Mouse (Mus musculus): ENCODE measurements around the gene Nup62. TPM values are rescaled to one million over a fixed set of nuclear protein-coding genes. Genes with fewer than 3 reads are reported as not detected.
"Not testable (repeated sequence)": the region's sequence is repeated elsewhere in the genome, so short reads cannot be mapped to it uniquely, and the experiment has no call there.

Gene Nup62
- polyA plus RNA-seq, 1 experiment from 2014 or later, result 82.6 TPM

DNA sequence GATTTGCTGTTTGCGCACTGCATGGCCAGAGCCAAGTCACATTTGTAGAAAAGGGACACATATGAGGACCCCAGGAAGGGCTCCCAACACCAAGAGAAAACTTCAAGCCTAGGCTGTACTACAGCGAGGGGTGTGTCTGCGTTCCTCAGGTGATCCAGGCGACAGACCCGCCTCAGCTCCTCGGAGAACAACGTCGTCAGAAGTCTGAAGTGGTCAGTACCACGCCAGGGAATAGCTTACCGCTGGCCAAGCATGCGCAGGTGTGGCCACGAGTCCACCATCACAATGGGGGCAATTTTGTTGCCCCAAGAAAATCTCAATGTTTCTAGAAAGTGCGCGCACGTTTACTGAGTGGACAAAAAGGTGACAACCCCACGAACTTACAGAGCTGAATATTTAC, 52.6 kb downstream of the Nup62 start:
- Histone ChIP-seq H3K9me3 (replicated peaks) (no peaks in the 10 kb centered on the region), H3K4me1 (peaks cover 68% of the 10 kb centered on the region), H3K4me2 (peak overlapping the region; percentile 92), H3K9ac (peak overlapping the region; percentile 90), H3K36me3 (peaks cover 29% of the 10 kb centered on the region), H3K27me3 (replicated peaks) (no peaks in the 10 kb centered on the region), H3K4me3 (peak overlapping the region; percentile 81), H3K27ac (peak overlapping the region; percentile 96; the same call in 1 of the 2 replicates)
- no peak for ATAC-seq
- 13% methylated on average over 16 of the region's 16 CpGs for WGBS (ENCODE audit: insufficient replicate concordance)

DNA sequence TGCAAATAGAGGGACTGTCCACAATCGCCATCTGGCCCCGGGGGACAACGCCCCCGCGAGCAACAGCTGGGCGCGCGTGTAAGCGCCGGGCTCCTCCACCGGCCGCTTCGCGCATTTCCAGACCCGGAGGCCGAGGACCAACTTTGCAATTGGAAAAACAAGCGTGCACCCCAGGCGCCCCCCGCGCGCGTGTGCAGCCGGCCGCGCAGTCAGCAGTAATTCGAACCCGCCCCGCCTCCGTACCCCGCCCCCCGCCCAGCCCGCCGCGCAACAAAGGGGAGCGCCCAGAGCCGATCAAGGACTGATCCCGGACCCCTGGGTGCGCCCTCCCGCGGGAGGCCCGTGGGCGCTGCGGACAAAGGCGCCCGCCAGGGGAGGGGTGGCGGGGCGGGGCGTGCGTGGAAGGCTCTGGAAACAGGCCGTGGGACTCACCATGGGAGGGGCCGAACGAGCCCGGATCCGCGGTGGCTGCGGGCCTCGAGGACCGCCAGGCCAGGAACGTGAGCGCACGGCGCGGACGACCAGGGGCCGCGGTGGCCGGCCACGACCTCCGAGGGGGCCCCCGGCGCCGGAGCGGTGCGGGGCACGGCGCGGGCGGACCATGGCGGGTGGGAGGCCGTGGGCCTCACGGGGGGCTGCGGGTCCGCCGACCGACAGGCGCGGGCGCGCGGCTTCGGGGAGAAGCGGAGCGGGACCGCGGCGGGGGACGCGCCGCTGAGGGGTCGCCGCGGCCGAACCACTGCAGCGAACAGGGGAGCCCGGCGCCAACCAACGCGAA, 53.2 kb downstream of the Nup62 start:
- Histone ChIP-seq H3K4me1 (peaks cover 70% of the 10 kb centered on the region), H3K9me3 (replicated peaks) (no peaks in the 10 kb centered on the region), H3K4me2 (peak overlapping the region; percentile 92), H3K4me3 (peak overlapping the region; percentile 81), H3K27me3 (replicated peaks) (no peaks in the 10 kb centered on the region), H3K36me3 (peaks cover 23% of the 10 kb centered on the region), H3K9ac (peak overlapping the region; percentile 90), H3K27ac (peak overlapping the region; percentile 96)
- peak; percentile 36 for ATAC-seq
- 2% methylated on average over 105 of the region's 108 CpGs for WGBS (ENCODE audit: insufficient replicate concordance)

DNA sequence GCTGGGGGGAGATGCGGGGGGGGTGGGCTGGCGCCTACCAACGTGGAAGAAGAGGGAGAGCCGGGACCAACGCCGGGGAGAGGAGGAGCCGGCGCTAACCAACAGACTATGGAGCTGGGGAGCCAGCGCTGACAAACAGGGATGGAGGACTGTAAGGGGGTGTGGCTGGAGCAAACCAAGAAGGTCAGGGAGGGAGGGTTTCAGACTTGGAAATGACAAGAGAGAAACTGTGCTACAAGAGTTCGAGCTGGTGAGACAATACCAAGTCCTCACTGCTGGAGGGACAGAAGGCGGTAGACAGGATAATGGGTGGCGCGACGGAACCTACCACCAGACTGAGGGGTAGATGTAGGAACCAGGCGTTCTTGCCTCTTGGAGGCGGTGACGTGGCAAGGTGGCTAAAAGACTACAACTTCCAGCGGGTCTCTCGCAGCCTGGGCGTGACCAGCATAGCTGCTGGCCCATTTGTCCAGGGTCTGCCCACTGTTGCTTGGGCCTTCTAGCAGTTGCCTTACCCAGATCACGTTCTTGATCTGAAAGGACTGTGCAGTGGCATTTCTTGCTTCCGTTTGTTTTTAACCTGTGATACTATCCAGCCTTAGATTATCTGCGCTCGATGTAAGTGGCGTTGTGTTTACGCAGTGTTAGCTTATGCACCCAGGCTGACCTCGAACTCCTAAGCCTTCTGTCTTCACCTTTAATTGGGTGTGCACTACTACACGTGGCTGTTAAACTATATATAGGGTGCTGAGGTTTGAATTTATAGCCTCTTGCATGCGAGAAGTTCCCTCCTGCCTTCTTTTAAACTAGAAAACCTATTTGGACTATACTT, 54.0 kb downstream of the Nup62 start, which contains the start of gene Ptov1:
Gene Ptov1 (minus strand): TSS at position 92 of the 832 bp plus-strand sequence.
- Histone ChIP-seq H3K4me1 (peaks cover 69% of the 10 kb centered on the region), H3K9me3 (replicated peaks) (no peaks in the 10 kb centered on the region)

DNA sequence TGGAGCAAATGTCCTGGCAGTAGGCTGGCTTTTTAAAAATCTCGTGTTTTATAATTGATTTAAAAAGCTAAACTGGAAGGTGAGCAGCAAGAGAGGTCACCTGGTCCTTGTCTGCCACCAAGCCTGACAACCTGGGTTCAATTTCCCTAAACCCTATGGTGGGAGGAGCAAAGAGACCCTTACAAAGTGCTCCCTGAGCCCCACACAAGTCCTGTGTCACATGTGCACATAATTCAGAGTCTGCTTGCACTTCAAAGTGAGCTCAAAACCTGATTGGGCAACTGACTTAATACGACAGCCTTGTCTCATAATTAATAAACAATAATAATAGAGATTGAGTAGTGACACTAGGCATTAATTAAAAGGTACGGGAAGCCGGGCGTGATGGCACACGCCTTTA, 54.7 kb downstream of the Nup62 start:
- no peaks in the 10 kb centered on the region for H3K9me3 ChIP-seq (replicated peaks)
- peak overlapping the region; percentile 96 for H3K27ac ChIP-seq
- peak overlapping the region; percentile 90; the same call in 1 of the 2 replicates for H3K9ac ChIP-seq
- WGBS (ENCODE audit: insufficient replicate concordance), result 76% methylated on average over 6 of the region's 6 CpGs
- peak overlapping the region; percentile 92 for H3K4me2 ChIP-seq
- H3K36me3 ChIP-seq, result peaks cover 8% of the 10 kb centered on the region; the same call in 1 of the 2 replicates
- H3K4me3 ChIP-seq, result peak overlapping the region; percentile 81
- no peak for ATAC-seq
- H3K4me1 ChIP-seq, result peaks cover 69% of the 10 kb centered on the region
- H3K27me3 ChIP-seq (replicated peaks), result no peaks in the 10 kb centered on the region

More for the DNA sequence above, 54.0 kb downstream of the Nup62 start, which contains the start of gene Ptov1:
- Histone ChIP-seq H3K27ac (peak within 1 kb of the TSS; percentile 96), H3K9ac (peak within 1 kb of the TSS; percentile 90), H3K4me2 (peak within 1 kb of the TSS; percentile 92), H3K27me3 (replicated peaks) (no peaks in the 10 kb centered on the region), H3K36me3 (peaks cover 15% of the 10 kb centered on the region), H3K4me3 (peak within 1 kb of the TSS; percentile 81)
- WGBS (ENCODE audit: insufficient replicate concordance), result 8% methylated on average over 29 of the region's 29 CpGs
- ATAC-seq, result peak; percentile 86

DNA sequence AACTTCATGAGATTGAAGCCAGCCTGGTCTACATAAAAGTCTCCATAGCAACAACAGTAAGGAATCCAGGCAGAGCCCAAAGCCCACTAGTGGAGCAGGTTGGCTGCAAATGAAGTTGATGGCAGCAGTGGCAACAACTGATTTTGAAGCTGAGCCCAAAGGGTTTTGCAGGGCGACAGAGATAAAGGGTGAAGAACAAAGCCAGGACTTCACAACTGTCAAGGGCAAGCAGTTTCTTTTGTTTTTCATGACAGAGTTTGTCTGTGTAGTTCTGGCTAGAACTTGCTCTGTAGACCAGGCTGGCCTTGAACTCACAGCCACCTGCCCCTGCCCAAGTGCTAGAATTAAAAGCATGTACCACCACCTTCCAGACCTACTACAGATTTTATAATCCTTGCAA, 55.3 kb downstream of the Nup62 start:
- Histone ChIP-seq H3K4me1 (peaks cover 65% of the 10 kb centered on the region), H3K27me3 (replicated peaks) (no peaks in the 10 kb centered on the region), H3K9ac (no peak overlapping the region), H3K4me3 (no peak overlapping the region), H3K36me3 (peaks cover 8% of the 10 kb centered on the region), H3K9me3 (replicated peaks) (no peaks in the 10 kb centered on the region), H3K4me2 (no peak overlapping the region), H3K27ac (no peak overlapping the region)
- WGBS (ENCODE audit: insufficient replicate concordance), result 76% methylated on average over 1 of the region's 1 CpGs
- ATAC-seq, result no peak

DNA sequence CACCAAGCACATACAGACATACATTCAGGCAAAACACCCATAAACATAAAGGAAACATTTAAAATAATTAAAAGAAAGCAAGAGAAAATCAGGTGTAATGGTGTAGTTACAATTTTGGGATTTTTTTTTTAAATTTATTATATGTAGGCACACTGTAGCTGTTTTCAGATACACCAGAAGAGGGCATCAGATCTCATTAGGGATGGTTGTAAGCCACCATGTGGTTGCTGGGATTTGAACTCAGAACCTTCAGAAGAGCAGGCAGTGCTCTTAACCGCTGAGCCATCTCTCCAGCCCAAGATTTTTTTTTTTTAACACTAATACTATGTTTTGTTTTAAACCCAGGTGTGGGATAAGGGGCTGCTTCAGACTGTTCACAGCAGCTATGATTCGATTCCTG, 55.9 kb downstream of the Nup62 start:
- not testable (repeated sequence) for H3K27ac ChIP-seq; H3K9ac ChIP-seq; ATAC-seq; H3K4me2 ChIP-seq; H3K27me3 ChIP-seq (replicated peaks); H3K9me3 ChIP-seq (replicated peaks); H3K4me3 ChIP-seq
- Histone ChIP-seq H3K4me1 (peaks cover 59% of the 10 kb centered on the region), H3K36me3 (peaks cover 10% of the 10 kb centered on the region)
- 80% methylated on average over 2 of the region's 2 CpGs for WGBS (ENCODE audit: insufficient replicate concordance)

DNA sequence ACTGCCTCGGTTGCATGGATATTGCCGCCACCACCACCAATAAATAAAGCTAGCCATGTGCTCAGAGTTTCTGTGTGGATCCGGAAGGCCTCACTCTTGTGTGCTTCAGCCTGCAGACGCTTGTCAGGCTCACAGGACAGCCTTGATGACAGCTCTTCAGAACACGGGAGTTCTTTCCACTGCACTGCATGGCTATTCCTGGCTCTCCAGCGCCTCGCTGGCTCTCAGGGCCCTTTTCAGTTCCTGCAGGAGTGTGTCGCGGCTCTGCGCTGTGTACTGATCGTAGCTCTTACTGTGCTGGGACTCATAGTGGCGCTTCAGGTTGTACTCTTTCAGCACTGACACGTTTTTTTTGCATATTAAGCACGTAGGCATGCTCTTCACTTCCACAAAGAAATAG, 61.9 kb downstream of the Nup62 start:
- no peak for ATAC-seq
- Histone ChIP-seq H3K9me3 (replicated peaks) (no peaks in the 10 kb centered on the region), H3K4me3 (no peak overlapping the region), H3K27ac (no peak overlapping the region), H3K36me3 (peaks cover 71% of the 10 kb centered on the region), H3K27me3 (replicated peaks) (no peaks in the 10 kb centered on the region), H3K4me1 (peaks cover 21% of the 10 kb centered on the region), H3K4me2 (no peak overlapping the region), H3K9ac (no peak overlapping the region)
- WGBS (ENCODE audit: insufficient replicate concordance), result 81% methylated on average over 14 of the region's 14 CpGs

MicroRNA genes within 50 kb of the gene (microRNA counts, 519-probe panel; counts per million panel counts)
- 582 counts per million, percentile 70 among the panel's probes with 10 or more counts for microRNA mmu-miR-707

Small RNA genes within 50 kb of the gene (microRNA-seq; reads per million reads assigned to microRNA genes)
- not detected for gene Mir707

Other genes with a start within 250 kb of the Nup62 start
- 2.5 and 3.1 TPM in 2 replicates for gene Napsa, start 243.7 kb upstream of the Nup62 start, polyA plus RNA-seq (2016; fragmentation: Nextera tagmentation; extraction: Ambion mirVana)
- gene Kcnc3, start 225.4 kb upstream of the Nup62 start, polyA plus RNA-seq (2016; fragmentation: Nextera tagmentation; extraction: Ambion mirVana), result 0.13 and 0.24 TPM in 2 replicates
- gene Myh14, start 145.2 kb upstream of the Nup62 start, polyA plus RNA-seq (2016; fragmentation: Nextera tagmentation; extraction: Ambion mirVana), result 0.13 and 0.35 TPM in 2 replicates
- gene Izumo2, start 107.3 kb upstream of the Nup62 start, polyA plus RNA-seq (2016; fragmentation: Nextera tagmentation; extraction: Ambion mirVana), result not detected in 2 replicates
- 31.0 and 31.7 TPM in 2 replicates for gene Vrk3, start 67.7 kb upstream of the Nup62 start, polyA plus RNA-seq (2016; fragmentation: Nextera tagmentation; extraction: Ambion mirVana)
- gene Zfp473, start 65.0 kb upstream of the Nup62 start, polyA plus RNA-seq (2016; fragmentation: Nextera tagmentation; extraction: Ambion mirVana), result 1.7 and 1.9 TPM in 2 replicates
- gene Il4i1, start 299 bp downstream of the Nup62 start, polyA plus RNA-seq (2016; fragmentation: Nextera tagmentation; extraction: Ambion mirVana), result 0.59 and 0.64 TPM in 2 replicates
- gene Atf5, start 570 bp downstream of the Nup62 start, polyA plus RNA-seq (2016; fragmentation: Nextera tagmentation; extraction: Ambion mirVana), result 5.4 and 5.7 TPM in 2 replicates
- gene Akt1s1, start 32.9 kb downstream of the Nup62 start, polyA plus RNA-seq (2016; fragmentation: Nextera tagmentation; extraction: Ambion mirVana), result 42.7 and 45.3 TPM in 2 replicates
- 34.4 and 39.6 TPM in 2 replicates for gene Tbc1d17, start 33.0 kb downstream of the Nup62 start, polyA plus RNA-seq (2016; fragmentation: Nextera tagmentation; extraction: Ambion mirVana)
- gene Pnkp, start 41.1 kb downstream of the Nup62 start, polyA plus RNA-seq (2016; fragmentation: Nextera tagmentation; extraction: Ambion mirVana), result 26.1 and 26.7 TPM in 2 replicates
- gene Ptov1, start 53.7 kb downstream of the Nup62 start, polyA plus RNA-seq (2016; fragmentation: Nextera tagmentation; extraction: Ambion mirVana), result 114 and 121 TPM in 2 replicates
- 60.4 and 61.0 TPM in 2 replicates for gene Med25, start 76.6 kb downstream of the Nup62 start, polyA plus RNA-seq (2016; fragmentation: Nextera tagmentation; extraction: Ambion mirVana)
- 9.0 and 11.4 TPM in 2 replicates for gene Fuz, start 80.0 kb downstream of the Nup62 start, polyA plus RNA-seq (2016; fragmentation: Nextera tagmentation; extraction: Ambion mirVana)
- 85.1 and 86.5 TPM in 2 replicates for gene Ap2a1, start 113.4 kb downstream of the Nup62 start, polyA plus RNA-seq (2016; fragmentation: Nextera tagmentation; extraction: Ambion mirVana)
- 0.33 TPM in 1 of 2 replicates, not detected in the other for gene Tsks, start 127.1 kb downstream of the Nup62 start, polyA plus RNA-seq (2016; fragmentation: Nextera tagmentation; extraction: Ambion mirVana)
- gene Cpt1c, start 158.8 kb downstream of the Nup62 start, polyA plus RNA-seq (2016; fragmentation: Nextera tagmentation; extraction: Ambion mirVana), result 4.0 and 4.3 TPM in 2 replicates
- 248 and 262 TPM in 2 replicates for gene Prmt1, start 170.5 kb downstream of the Nup62 start, polyA plus RNA-seq (2016; fragmentation: Nextera tagmentation; extraction: Ambion mirVana)
- gene Irf3, start 181.6 kb downstream of the Nup62 start, polyA plus RNA-seq (2016; fragmentation: Nextera tagmentation; extraction: Ambion mirVana), result 50.4 and 55.9 TPM in 2 replicates
- gene Bcl2l12, start 182.6 kb downstream of the Nup62 start, polyA plus RNA-seq (2016; fragmentation: Nextera tagmentation; extraction: Ambion mirVana), result 23.6 and 25.4 TPM in 2 replicates
- gene Scaf1, start 200.3 kb downstream of the Nup62 start, polyA plus RNA-seq (2016; fragmentation: Nextera tagmentation; extraction: Ambion mirVana), result 19.0 and 21.4 TPM in 2 replicates
- gene Rras, start 201.9 kb downstream of the Nup62 start, polyA plus RNA-seq (2016; fragmentation: Nextera tagmentation; extraction: Ambion mirVana), result 13.9 and 15.5 TPM in 2 replicates
- 3.0 and 4.1 TPM in 2 replicates for gene Prr12, start 236.8 kb downstream of the Nup62 start, polyA plus RNA-seq (2016; fragmentation: Nextera tagmentation; extraction: Ambion mirVana)
- 31.6 and 38.7 TPM in 2 replicates for gene Nosip, start 246.3 kb downstream of the Nup62 start, polyA plus RNA-seq (2016; fragmentation: Nextera tagmentation; extraction: Ambion mirVana)
- 8.5 and 8.6 TPM in 2 replicates for gene Prrg2, start 246.6 kb downstream of the Nup62 start, polyA plus RNA-seq (2016; fragmentation: Nextera tagmentation; extraction: Ambion mirVana)